Mouse (Mus musculus): ENCODE results near the gene Lgals2. TPM values are rescaled to one million over a fixed set of nuclear protein-coding genes. Genes with fewer than 3 reads are reported as not detected.
A peak's percentile ranks its signal among the peaks of the same experiment; 100 is the strongest.

Lgals2 gene
- polyA plus RNA-seq, 1 experiment from 2014 or later = 1,149 TPM

DNA sequence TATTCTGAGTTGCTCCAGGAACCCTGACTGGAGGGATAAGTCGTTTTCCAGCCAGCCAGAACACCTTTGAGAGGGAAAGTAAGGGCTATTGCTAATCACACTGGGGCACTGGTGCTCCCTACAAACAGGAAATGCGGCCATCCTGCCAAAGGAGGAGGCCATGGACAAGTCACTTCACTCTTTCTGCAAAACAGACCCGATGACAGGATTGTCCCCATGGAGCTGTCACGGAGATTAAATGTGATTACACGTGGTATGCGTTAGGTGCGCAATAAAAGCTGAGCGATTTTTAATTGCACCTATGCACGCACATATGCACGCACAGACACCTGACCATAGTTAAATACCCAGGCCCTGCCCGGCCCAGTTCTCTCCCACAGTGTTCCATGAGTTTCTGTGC lies 14.6 kb downstream of the Lgals2 start:
- WGBS = 58% methylated on average over 11 of the region's 11 CpGs
- no peak for ATAC-seq
- H3K4me1 ChIP-seq (replicated peaks) = peaks cover 59% of the 10 kb centered on the region

DNA sequence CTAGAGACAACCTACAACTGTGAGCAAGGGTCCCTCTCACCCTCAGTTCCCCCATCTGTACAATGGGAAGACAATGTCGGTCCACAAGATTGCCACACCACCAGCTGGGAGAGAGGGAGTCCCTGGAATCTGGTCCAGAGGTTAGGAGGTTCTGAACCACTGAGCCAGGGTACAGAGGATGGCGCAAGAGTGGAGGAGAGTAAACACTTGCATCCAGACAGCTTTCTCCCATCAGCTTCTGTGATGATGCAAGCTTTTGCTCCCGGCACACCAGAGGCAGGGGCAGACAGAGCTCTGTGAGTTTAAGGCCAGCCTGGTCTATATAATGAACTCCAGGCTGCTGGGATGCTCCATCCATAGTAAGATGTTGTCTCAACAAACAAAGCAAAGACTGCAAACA lies 15.1 kb downstream of the Lgals2 start:
- H3K27me3 ChIP-seq (replicated peaks) = no peaks in the 10 kb centered on the region
- H3K9me3 ChIP-seq = no peaks in the 10 kb centered on the region
- 48% methylated on average over 3 of the region's 3 CpGs for WGBS
- no peak overlapping the region for H3K4me2 ChIP-seq (replicated peaks)
- no peaks in the 10 kb centered on the region for H3K36me3 ChIP-seq
- H3K9ac ChIP-seq = no peak overlapping the region
- H3K27ac ChIP-seq = peak overlapping the region; percentile 68
- H3K4me3 ChIP-seq (replicated peaks) = no peak overlapping the region
- peaks cover 59% of the 10 kb centered on the region for H3K4me1 ChIP-seq (replicated peaks)
- ATAC-seq = no peak

More for the DNA sequence above, 14.6 kb downstream of the Lgals2 start:
- Histone ChIP-seq H3K36me3 (no peaks in the 10 kb centered on the region), H3K4me3 (replicated peaks) (no peak overlapping the region), H3K4me2 (replicated peaks) (no peak overlapping the region), H3K27ac (peak overlapping the region; percentile 68; the same call in 1 of the 2 replicates), H3K9me3 (no peaks in the 10 kb centered on the region), H3K9ac (no peak overlapping the region), H3K27me3 (replicated peaks) (no peaks in the 10 kb centered on the region)

DNA sequence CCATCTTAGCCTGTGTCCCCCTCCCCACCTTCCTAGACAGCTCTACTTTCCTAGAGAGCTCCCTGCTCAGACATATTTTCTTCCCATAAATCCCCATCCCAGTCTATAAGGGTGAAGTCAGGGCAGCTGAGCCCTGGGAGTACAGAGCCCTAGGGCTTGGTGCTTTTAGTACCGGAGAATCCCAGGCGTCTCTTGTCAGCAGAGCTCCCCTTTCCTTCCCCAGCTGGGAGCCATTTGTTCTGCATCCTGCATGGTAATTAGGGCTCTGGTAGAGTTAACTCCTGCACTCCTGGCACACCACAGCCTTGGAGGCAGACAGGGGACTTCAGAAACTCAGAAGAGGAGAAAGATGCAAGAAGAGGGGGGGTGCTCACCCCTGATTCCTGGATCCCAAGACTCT lies 15.6 kb downstream of the Lgals2 start:
- Histone ChIP-seq H3K27ac (peak overlapping the region; percentile 68), H3K36me3 (no peaks in the 10 kb centered on the region), H3K9ac (no peak overlapping the region), H3K4me3 (replicated peaks) (no peak overlapping the region), H3K9me3 (no peaks in the 10 kb centered on the region), H3K4me2 (replicated peaks) (no peak overlapping the region), H3K4me1 (replicated peaks) (peaks cover 60% of the 10 kb centered on the region), H3K27me3 (replicated peaks) (no peaks in the 10 kb centered on the region)
- ATAC-seq = no peak
- 26% methylated on average over 2 of the region's 2 CpGs for WGBS

DNA sequence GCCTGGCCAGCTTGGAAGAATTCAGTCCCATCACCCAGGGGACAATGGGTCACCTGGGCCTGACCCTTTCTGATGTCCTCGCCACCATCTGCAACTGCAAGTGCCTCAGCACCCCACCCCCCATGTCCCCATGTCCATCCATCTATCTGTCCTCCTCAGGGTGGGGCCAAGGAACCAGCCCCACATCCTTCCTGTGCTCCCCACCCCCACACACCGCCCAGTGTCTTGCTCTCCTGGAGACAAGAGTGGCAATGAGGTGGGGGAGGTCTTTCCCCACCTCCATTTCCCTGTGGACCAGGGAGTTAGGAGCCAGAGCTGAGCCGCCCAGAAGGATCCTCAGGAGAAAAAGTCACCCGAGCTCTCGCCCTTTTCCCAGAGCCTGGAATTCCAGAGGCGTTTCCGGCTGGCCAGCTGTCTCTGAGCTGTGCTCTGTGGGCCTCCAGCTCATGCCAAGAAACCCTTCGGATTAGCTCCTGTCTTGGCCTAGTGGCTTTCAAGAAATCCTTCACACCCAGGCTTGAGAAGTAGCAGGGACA lies 19.2 kb downstream of the Lgals2 start:
- Histone ChIP-seq H3K9me3 (no peaks in the 10 kb centered on the region), H3K27me3 (replicated peaks) (no peaks in the 10 kb centered on the region), H3K36me3 (no peaks in the 10 kb centered on the region), H3K4me1 (replicated peaks) (peaks cover 75% of the 10 kb centered on the region), H3K27ac (peak overlapping the region; percentile 93), H3K4me3 (replicated peaks) (no peak overlapping the region), H3K4me2 (replicated peaks) (no peak overlapping the region), H3K9ac (no peak overlapping the region)
- no peak for ATAC-seq
- 35% methylated on average over 8 of the region's 8 CpGs for WGBS

DNA sequence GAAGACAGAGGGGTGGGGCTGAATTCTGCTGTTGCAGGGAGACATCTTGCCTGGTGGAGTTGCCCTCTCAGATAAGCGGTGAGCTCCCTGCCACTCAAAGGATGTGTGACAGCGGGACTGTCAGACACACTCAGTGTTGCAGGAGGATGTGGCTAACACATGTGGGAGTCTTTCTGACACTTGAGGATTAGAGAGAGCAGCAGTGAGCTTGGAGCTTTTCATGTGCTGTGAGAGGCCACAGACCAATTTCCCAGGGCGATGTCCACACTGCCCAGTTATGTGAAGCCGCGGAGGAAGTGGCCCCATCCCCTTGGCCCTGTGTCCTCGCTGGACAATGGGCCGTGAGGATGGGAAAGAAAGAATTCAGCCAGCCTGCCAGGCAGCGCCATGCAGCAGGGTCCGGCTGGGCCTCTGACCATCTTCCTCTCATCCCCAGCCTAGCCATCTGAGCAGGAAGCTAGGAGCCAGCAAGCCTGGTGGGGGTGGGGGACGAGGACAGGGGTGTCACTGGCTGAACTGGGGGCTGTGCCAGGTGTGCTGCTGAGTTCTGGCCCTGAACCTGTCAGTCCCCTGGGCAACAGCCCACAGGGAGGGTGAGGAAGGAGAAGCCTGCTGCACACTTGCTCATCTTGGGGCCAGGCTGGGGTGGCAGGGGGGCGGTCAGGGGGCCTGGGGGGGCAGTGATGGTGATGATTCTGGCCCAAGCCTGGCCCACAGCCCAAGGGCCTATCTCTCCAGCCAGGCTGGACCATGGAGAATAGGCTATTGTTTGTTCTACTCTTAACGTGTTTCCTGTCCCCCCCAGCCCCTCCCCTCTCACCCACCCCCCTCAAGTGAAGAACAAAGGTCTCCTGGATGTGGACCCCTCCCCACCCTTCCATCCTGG lies 19.9 kb downstream of the Lgals2 start:
- Histone ChIP-seq H3K4me2 (replicated peaks) (no peak overlapping the region), H3K4me3 (replicated peaks) (no peak overlapping the region), H3K27me3 (replicated peaks) (no peaks in the 10 kb centered on the region), H3K27ac (peak overlapping the region; percentile 93), H3K9me3 (no peaks in the 10 kb centered on the region), H3K4me1 (replicated peaks) (peaks cover 74% of the 10 kb centered on the region), H3K9ac (0 out of 2 replicates have a peak overlapping the region, but pooled peaks have one; percentile 4), H3K36me3 (no peaks in the 10 kb centered on the region)
- ATAC-seq = no peak
- WGBS = 26% methylated on average over 12 of the region's 12 CpGs

DNA sequence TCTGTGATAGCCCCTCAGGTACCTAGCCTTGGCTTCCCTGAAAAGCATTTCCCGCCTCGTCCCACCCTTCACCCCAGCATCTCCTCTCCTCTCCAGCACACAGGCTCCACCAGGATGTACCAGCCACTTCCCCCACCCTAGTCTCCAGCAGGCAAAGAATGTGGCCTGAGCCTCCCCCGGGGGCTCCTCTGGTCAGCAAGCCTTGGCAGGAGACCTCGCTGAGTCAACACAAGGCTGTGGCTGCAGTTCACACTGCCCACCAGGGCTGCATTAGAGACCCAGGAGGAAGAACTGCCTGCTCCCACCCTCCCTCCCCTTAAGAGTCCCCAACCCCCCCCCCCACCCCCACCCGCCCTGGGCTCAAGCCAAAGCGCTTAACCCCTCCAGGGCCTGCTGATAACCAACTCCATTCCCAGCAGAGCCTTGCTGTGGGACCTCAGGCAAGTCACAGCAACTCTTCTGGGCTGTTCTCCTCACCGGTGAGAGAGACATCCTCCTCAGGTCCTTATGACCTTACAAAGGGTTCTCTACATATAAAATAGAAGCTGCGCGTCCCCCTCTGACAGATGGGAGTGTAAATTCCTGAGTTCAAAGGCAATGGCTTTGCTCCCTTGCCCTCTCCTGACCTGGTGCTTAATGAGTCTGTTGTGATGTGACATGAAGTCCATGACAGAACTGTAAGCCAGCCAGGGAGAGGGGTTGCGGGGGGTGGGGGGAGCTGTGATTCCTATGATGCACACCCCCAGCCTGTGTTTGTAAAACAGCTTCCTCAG lies 20.9 kb downstream of the Lgals2 start:
- WGBS = 31% methylated on average over 10 of the region's 10 CpGs
- no peak for ATAC-seq
- Histone ChIP-seq H3K4me1 (replicated peaks) (peaks cover 63% of the 10 kb centered on the region), H3K27ac (peak overlapping the region; percentile 93), H3K36me3 (no peaks in the 10 kb centered on the region), H3K27me3 (replicated peaks) (no peaks in the 10 kb centered on the region), H3K4me3 (replicated peaks) (no peak overlapping the region), H3K9me3 (no peaks in the 10 kb centered on the region), H3K9ac (no peak overlapping the region), H3K4me2 (replicated peaks) (no peak overlapping the region)

DNA sequence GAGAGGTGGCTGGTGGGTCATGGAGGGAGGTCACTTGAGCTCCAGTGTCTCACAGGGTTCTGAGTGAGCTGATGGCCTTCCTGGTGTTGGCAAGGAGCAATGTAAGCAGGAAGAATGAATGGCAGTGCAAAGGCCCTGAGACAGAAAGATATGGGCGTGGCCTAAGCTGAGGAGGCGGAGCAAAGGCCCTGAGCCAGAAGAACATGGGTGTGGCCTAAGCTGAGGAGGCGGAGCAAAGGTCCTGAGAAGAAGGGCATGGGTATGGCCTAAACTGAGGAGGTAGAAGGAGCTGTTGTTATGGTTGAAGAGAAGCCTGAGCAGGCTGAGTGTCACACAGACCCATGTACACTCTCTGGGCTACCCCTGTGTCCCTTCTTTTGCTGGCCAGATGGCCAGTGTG lies 21.7 kb downstream of the Lgals2 start:
- H3K9me3 ChIP-seq = no peaks in the 10 kb centered on the region
- peaks cover 60% of the 10 kb centered on the region for H3K4me1 ChIP-seq (replicated peaks)
- no peak overlapping the region for H3K4me2 ChIP-seq (replicated peaks)
- H3K27me3 ChIP-seq (replicated peaks) = no peaks in the 10 kb centered on the region
- no peaks in the 10 kb centered on the region for H3K36me3 ChIP-seq
- ATAC-seq = no peak
- 92% methylated on average over 3 of the region's 3 CpGs for WGBS
- H3K27ac ChIP-seq = peak overlapping the region; percentile 93
- H3K4me3 ChIP-seq (replicated peaks) = no peak overlapping the region
- no peak overlapping the region for H3K9ac ChIP-seq

DNA sequence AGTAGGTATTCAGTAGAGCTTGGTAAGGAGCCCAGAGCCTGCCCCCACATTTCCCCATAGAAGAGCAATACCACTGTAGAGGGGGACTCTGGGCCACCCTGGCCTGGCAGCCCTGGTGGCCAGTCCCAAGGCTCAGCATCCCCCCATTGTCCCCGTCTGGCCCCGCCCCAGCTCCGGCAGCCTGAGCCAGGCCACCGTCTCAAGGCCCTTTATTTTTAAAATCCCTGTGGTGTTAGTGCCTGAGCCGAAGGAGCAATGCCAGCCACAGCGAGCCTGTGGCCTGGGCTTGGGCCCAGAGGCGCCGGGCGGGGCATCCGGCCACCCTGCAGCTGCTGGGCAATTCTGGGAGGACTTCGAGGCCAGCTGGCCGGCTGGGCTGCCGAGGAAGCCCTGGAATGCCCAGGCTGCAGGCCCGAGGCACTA lies 22.6 kb downstream of the Lgals2 start:
- H3K9me3 ChIP-seq = no peaks in the 10 kb centered on the region
- no peaks in the 10 kb centered on the region for H3K27me3 ChIP-seq (replicated peaks)
- 20% methylated on average over 14 of the region's 14 CpGs for WGBS
- no peak overlapping the region for H3K4me3 ChIP-seq (replicated peaks)
- H3K36me3 ChIP-seq = no peaks in the 10 kb centered on the region
- peak overlapping the region; percentile 40 for H3K4me2 ChIP-seq (replicated peaks)
- ATAC-seq = peak; percentile 57
- peak overlapping the region; percentile 93 for H3K27ac ChIP-seq
- peaks cover 65% of the 10 kb centered on the region for H3K4me1 ChIP-seq (replicated peaks)
- no peak overlapping the region for H3K9ac ChIP-seq

DNA sequence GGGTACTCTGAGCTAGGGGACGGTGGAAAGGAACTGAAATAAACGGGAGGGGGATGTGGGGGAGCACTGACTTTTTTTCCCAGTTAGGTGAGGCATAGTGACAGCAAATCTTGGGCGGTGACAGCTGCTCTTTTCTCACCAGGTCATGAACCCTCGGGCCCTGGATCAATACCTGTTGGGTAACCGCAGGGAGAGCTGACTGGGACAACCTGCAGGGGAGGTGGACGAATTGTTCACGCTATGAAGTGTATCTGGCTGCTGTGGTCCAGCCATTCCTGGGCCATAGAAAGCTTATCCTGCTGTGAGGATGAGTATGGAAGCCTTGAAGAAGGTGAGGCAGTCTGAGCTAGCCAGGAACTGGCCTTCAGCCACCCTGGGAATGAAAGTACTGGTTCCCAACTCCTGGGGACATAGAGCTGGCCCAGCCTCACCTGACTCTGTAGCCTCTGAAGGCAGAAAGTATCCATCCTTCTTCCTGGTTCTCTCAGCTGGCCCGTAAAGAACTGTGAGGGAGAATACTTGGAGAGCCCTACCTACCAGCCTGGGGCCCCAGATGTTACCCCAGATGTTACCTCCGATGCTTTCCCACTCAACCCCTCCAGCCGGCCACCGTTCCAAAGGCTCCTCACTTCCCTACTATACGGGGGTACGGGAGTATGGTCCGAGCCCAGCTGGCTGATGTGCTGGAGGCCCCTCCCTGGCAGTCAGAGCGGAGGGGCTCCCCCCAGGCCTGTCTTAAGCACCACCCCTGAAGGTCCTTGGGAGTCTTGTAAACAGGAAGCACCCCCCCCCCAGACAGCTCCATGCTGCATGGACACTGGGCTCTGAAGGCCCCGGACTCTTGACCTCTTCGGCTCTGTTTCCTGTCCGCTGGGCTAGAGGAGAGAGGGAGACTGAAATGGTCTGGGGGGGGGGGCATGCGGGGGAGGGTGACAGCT lies 23.3 kb downstream of the Lgals2 start:
- peak overlapping the region; percentile 93 for H3K27ac ChIP-seq
- no peaks in the 10 kb centered on the region for H3K9me3 ChIP-seq
- 0 out of 2 replicates have a peak overlapping the region, but pooled peaks have one; percentile 4 for H3K4me3 ChIP-seq (replicated peaks)
- ATAC-seq = peak; percentile 59
- 32% methylated on average over 19 of the region's 19 CpGs for WGBS
- H3K4me2 ChIP-seq (replicated peaks) = peak overlapping the region; percentile 40
- no peak overlapping the region for H3K9ac ChIP-seq
- H3K27me3 ChIP-seq (replicated peaks) = no peaks in the 10 kb centered on the region; the same call in 1 of the 2 replicates
- peaks cover 65% of the 10 kb centered on the region for H3K4me1 ChIP-seq (replicated peaks)
- H3K36me3 ChIP-seq = no peaks in the 10 kb centered on the region

DNA sequence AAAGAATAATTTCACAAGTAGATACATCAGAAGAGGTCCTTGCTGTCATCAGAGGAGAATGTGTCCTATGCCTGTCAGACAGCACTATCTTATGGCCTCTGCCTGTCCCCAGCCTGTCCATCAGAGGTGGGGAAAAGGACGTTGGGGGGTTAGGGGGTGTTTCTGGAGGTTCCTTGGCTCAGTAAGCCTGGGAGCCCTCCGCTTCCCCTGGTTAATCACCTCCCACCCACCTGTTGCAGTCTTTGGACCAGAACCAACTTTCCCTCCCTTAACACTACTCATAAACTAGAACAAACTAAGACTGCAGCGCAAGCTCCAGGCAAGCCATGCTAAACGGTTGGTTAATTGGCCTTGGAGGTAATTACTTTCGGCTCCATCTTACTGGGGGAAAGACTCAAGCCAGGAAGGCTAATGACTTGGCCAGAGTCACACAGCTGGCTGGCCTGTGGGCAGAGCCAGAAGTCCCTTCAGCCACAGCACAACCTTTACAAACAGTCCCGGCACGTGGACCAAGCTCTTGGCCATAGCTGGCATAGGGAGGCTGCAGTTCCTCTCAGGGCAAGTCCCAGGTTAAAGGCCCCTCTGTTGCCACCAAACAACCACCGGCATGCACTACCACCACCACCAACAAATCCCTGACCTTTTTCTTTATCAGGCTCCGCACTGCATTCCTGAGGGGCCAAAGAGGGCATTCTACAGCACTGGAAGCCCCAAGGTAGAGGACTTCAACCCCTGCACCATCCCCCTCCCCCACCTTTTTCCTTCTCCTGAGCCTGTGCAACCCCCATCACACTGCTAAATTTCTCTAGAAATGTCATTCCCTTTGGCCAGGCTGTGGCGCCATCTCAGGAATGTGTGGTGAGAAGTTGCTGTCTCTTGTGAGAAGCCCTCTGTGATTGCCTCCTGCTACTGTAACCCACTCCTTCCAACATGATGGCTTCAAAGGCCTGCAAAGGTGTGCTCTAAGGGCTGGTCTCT lies 24.3 kb downstream of the Lgals2 start:
- ATAC-seq = no peak
- H3K9ac ChIP-seq = no peak overlapping the region
- H3K4me2 ChIP-seq (replicated peaks) = peak overlapping the region; percentile 40; the same call in 1 of the 2 replicates
- no peaks in the 10 kb centered on the region for H3K9me3 ChIP-seq
- no peaks in the 10 kb centered on the region; the same call in 1 of the 2 replicates for H3K27me3 ChIP-seq (replicated peaks)
- H3K4me1 ChIP-seq (replicated peaks) = peaks cover 62% of the 10 kb centered on the region
- H3K36me3 ChIP-seq = no peaks in the 10 kb centered on the region
- no peak overlapping the region for H3K4me3 ChIP-seq (replicated peaks)
- peak overlapping the region; percentile 93 for H3K27ac ChIP-seq
- 54% methylated on average over 10 of the region's 10 CpGs for WGBS

Measured in intestine, embryonic 15.5 days (tissue).